Mouse (Mus musculus): ENCODE measurements around the gene Zfp764. TPM values are rescaled to one million over a fixed set of nuclear protein-coding genes. Genes with fewer than 3 reads are reported as not detected.

The Zfp764 gene
- polyA plus RNA-seq (2015; fragmentation: Nextera tagmentation; extraction: Ambion mirVana) = 5.0 and 5.3 TPM in 2 replicates

DNA sequence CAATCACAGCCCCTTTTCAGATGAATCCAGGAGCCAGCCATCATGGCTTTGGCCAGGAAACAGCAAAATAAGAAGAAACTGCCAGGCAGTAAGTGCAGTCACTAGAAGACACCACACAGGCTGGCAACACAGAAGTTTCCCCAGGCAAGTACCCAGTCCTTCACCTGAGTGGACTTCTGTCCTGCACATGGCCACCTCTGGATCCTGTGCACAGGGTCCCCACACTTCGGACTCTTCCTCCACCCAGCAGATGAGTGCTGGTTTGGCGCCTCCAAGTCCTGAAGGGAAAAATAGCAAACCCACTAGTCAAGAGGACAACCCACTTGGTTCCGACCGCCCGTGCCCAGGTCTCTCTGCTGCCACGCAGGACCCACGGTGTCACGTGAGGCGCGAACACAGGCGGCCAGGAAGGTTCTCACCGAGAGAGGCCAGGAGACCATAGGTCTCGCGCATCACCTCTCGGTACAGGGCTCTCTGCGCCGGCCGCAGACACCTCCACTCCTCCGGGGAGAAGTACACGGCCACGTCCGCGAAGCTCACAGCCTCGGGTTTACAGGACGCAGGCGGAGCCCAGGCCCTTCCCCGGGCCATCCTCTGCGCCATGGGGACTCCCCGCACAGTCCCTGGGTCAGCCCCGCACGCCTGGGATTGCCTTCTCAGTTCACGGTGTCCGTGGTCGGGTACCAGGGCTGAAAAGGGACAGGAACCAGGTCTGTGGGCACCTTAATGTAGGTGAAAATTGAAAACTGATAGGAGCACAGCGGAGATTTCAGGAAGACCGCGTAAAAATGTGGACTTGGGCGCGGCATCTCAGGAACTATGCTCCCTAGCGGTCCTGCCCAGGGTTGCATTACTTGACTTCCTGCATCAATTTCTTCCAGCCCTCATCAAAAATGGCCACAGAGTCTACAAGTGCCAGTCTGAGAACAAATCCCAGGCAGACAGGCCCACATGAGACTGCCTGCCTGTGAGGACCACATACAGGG lies at the start of gene Zfp764:
TSS of gene Zfp764 (minus strand) at position 821 of the 986 bp plus-strand sequence.

DNA sequence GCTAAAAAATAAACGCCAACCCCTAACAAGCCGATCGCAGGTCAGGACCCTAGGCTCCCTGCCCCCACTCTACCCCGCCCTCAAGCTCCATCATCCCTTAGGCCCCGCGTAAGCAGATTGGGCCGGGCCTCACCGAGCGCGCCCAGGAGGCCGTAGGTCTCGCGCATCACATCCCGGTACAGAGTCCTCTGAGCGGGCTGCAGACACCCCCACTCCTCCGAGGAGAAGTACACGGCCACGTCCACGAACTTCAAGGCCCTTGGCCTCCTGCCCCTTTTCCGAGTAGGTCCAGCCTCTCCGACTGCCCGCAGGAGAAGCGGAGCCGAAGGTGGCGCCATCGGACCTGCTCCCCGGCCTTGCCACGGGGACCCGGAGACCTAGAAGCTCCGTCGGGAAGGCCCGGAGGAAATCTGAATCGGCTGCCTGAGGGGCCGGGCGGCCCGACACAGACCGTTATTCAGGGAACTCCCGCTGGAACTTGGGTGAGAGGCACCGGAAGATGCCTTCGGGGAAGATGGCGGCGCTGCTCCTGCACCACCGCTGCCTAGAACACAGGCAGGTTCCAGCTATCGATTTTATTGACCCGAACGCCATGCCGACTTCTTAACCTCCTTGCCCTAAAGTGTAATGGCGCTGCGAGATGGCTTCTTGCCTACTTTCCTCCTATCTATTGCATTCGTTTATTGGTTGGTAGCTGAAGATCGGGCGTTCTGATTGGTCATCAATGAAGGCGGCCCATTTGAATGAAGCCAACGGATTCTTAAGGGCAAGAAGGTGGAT lies 42.1 kb upstream of the Zfp764 start, which contains the start of gene Zfp689:
TSS of gene Zfp689 (minus strand) at position 638 of the 780 bp plus-strand sequence.

DNA sequence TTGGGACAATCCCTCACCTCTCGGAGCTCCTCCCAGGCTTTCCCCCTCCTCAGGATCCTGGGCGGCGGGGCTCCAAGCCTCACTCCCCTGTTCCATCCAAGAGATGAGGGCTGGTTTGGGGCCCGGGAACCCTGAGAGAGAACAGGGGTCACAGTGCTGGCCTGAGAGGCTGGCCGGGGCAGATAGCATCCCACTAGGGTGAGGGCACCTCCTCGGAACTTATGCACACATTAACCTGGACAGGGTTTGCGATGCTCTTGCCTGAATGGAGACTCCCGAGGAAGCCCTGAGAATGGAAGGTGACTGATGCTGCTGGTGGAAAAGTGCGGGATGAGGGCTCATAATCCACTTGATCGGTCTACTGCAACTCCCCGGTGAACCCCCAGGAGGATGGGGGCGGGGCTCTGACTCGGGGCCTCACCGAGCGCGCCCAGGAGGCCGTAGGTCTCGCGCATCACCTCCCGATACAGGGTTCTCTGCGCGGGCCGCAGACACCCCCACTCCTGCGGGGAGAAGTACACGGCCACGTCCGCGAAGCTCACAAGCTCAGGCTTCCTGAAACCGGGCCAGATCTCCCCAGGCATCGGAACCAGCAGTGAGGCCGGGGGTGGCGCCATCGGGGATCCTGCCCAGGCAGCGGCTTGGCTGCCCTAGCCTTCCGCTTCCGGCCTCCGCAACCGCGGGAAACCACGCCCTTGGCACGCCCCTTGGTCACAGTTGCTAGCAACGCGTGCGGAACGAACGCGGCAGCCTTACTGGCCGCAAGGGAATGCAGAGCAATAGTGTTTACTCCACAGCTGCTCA lies 15.0 kb upstream of the Zfp764 start, which contains the start of gene Zfp688:
TSS of gene Zfp688 (minus strand) at position 681 of the 804 bp plus-strand sequence.

DNA sequence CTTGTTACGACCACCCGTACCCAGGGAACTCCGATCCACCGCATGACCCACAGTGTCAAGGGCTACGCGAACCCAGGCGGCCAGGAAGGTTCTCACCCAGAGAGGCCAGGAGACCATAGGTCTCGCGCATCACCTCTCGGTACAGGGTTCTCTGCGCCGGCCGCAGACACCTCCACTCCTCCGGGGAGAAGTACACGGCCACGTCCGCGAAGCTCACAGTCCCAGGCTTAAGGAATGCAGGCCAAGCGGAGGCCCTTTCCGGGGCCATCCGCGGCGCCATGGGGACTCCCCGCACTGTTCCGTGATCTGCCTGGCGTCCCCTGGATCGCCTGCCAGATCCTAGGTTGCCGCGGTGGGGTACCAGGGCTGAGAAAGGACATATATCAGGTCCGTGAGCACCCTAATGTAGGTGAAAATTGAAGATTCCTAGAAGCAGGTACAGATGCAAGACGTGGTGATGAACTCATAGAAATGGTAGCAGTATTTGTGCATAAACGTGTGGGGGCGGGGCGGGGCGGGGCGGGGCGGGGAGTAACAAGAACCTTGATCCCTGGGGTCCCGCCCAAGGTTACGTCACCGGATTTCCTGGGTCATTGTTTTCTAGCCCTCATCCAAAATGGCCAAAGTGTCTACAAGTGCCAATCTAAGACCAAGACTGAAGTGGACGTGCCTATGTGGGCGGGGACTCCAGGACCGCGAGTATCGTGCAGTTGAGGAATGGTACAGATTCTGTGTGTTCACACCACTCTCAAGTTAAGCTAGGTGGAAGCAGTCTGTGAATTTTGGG lies 13.3 kb downstream of the Zfp764 start, which contains the start of gene E430018J23Rik:
TSS of gene E430018J23Rik (minus strand) at position 473 of the 787 bp plus-strand sequence.

DNA sequence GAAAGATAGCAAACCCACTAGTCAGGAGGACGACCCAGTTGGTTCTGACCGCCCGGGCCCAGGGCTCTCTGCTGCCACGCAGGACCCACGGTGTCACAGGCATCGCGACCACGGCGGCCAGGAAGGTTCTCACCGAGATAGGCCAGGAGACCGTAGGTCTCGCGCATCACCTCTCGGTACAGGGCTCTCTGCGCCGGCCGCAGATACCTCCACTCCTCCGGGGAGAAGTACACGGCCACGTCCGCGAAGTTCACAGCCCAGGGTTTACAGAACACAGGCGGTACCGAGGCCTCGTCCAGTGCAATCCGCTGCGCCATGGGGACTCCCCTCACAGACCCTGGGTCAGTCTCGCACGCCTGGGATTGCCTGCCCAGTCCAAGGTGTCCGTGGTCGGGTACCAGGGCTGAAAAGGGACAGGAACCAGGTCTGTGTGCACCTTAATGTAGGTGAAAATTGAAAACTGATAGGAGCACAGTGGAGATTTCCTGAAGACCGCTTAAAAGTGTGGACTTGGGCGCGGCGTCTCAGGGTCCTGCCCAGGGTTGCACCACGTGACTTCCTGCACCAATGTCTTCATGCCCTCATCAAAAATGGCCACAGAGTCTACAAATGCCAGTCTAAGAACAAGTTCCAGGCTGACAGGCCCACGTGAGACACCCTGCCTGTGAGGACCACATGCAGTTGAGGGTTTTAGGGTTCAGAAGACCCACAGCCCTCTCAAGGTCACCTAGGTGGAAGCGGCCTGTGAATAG lies 19.8 kb downstream of the Zfp764 start, which contains the start of gene 9130019O22Rik:
TSS of gene 9130019O22Rik (minus strand) at position 526 of the 752 bp plus-strand sequence.

DNA sequence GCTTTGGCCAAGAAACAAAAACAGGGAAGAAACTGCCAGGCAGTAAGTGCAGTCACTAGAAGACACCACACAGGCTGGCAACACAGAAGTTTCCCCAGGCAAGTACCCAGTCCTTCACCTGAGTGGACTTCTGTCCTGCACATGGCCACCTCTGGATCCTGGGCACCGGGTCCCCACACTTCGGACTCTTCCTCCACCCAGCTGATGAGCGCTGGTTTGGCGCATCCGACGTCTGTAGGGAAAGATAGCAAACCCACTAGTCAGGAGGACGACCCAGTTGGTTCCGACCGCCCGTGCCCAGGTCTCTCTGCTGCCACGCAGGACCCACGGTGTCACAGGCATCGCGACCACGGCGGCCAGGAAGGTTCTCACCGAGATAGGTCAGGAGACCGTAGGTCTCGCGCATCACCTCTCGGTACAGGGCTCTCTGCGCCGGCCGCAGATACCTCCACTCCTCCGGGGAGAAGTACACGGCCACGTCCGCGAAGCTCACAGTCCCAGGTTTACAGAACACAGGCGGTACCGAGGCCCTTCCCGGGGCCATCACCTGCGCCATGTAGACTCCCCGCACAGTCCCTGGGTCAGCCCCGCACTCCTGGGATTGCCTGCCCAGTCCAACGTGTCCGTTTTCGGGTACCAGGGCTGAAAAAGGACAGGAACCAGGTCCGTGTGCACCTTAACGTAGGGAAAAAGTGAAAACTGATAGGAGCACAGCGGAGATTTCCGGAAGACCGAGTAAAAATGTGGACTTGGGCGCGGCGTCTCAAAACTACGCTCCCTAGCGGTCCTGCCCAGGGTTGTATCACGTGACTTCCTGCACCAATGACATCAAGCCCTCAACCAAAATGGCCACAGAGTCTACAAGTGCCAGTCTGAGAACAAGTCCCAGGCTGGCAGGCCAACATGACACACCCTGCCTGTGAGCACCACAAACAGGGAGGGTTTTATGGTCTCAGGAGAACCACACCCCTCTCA lies 31.1 kb downstream of the Zfp764 start, which contains the start of gene Zfp747:
TSS of gene Zfp747 (minus strand) at position 780 of the 975 bp plus-strand sequence.

Other genes starting within 250 kb of the Zfp764 start
- gene Cd2bp2, start 210.8 kb downstream of the Zfp764 start, polyA plus RNA-seq (2015; fragmentation: Nextera tagmentation; extraction: Ambion mirVana) = 27.0 and 31.8 TPM in 2 replicates
- gene Tbc1d10b, start 198.4 kb downstream of the Zfp764 start, polyA plus RNA-seq (2015; fragmentation: Nextera tagmentation; extraction: Ambion mirVana) = 12.6 and 12.7 TPM in 2 replicates
- gene Mylpf, start 197.9 kb downstream of the Zfp764 start, polyA plus RNA-seq (2015; fragmentation: Nextera tagmentation; extraction: Ambion mirVana) = 2.5 and 3.2 TPM in 2 replicates
- 12.0 and 13.4 TPM in 2 replicates for gene Zfp553, start 173.8 kb downstream of the Zfp764 start, polyA plus RNA-seq (2015; fragmentation: Nextera tagmentation; extraction: Ambion mirVana)
- 8.5 and 10.1 TPM in 2 replicates for gene Sept1, start 173.7 kb downstream of the Zfp764 start, polyA plus RNA-seq (2015; fragmentation: Nextera tagmentation; extraction: Ambion mirVana)
- gene Zfp771, start 162.5 kb downstream of the Zfp764 start, polyA plus RNA-seq (2015; fragmentation: Nextera tagmentation; extraction: Ambion mirVana) = 49.9 and 51.6 TPM in 2 replicates
- 53.2 and 54.2 TPM in 2 replicates for gene Dctpp1, start 146.1 kb downstream of the Zfp764 start, polyA plus RNA-seq (2015; fragmentation: Nextera tagmentation; extraction: Ambion mirVana)
- gene Sephs2, start 132.8 kb downstream of the Zfp764 start, polyA plus RNA-seq (2015; fragmentation: Nextera tagmentation; extraction: Ambion mirVana) = 41.8 and 42.9 TPM in 2 replicates
- 0.49 and 1.5 TPM in 2 replicates for gene Itgal, start 110.6 kb downstream of the Zfp764 start, polyA plus RNA-seq (2015; fragmentation: Nextera tagmentation; extraction: Ambion mirVana)
- 8.6 and 9.7 TPM in 2 replicates for gene Zfp768, start 61.2 kb downstream of the Zfp764 start, polyA plus RNA-seq (2015; fragmentation: Nextera tagmentation; extraction: Ambion mirVana)
- gene Zfp747, start 30.8 kb downstream of the Zfp764 start, polyA plus RNA-seq (2015; fragmentation: Nextera tagmentation; extraction: Ambion mirVana) = 5.0 and 5.6 TPM in 2 replicates
- gene 9130019O22Rik, start 19.7 kb downstream of the Zfp764 start, polyA plus RNA-seq (2015; fragmentation: Nextera tagmentation; extraction: Ambion mirVana) = 3.3 and 3.5 TPM in 2 replicates
- 3.7 and 4.1 TPM in 2 replicates for gene E430018J23Rik, start 13.2 kb downstream of the Zfp764 start, polyA plus RNA-seq (2015; fragmentation: Nextera tagmentation; extraction: Ambion mirVana)
- gene Zfp688, start 15.2 kb upstream of the Zfp764 start, polyA plus RNA-seq (2015; fragmentation: Nextera tagmentation; extraction: Ambion mirVana) = 15.9 and 16.3 TPM in 2 replicates
- 2.7 and 2.8 TPM in 2 replicates for gene Zfp689, start 42.3 kb upstream of the Zfp764 start, polyA plus RNA-seq (2015; fragmentation: Nextera tagmentation; extraction: Ambion mirVana)
- 40.2 and 41.9 TPM in 2 replicates for gene Prr14, start 52.8 kb upstream of the Zfp764 start, polyA plus RNA-seq (2015; fragmentation: Nextera tagmentation; extraction: Ambion mirVana)
- 6.4 and 8.7 TPM in 2 replicates for gene Fbrs, start 72.4 kb upstream of the Zfp764 start, polyA plus RNA-seq (2015; fragmentation: Nextera tagmentation; extraction: Ambion mirVana)
- gene Srcap, start 105.2 kb upstream of the Zfp764 start, polyA plus RNA-seq (2015; fragmentation: Nextera tagmentation; extraction: Ambion mirVana) = 20.0 and 20.5 TPM in 2 replicates
- gene Gm42715, start 112.8 kb upstream of the Zfp764 start, polyA plus RNA-seq (2015; fragmentation: Nextera tagmentation; extraction: Ambion mirVana) = 6.0 and 6.3 TPM in 2 replicates
- gene Tmem265, start 154.6 kb upstream of the Zfp764 start, polyA plus RNA-seq (2015; fragmentation: Nextera tagmentation; extraction: Ambion mirVana) = 6.1 and 7.4 TPM in 2 replicates
- gene Phkg2, start 166.5 kb upstream of the Zfp764 start, polyA plus RNA-seq (2015; fragmentation: Nextera tagmentation; extraction: Ambion mirVana) = 23.7 and 25.8 TPM in 2 replicates
- gene Ccdc189, start 181.8 kb upstream of the Zfp764 start, polyA plus RNA-seq (2015; fragmentation: Nextera tagmentation; extraction: Ambion mirVana) = 2.7 and 4.4 TPM in 2 replicates
- 18.1 and 21.6 TPM in 2 replicates for gene Rnf40, start 181.9 kb upstream of the Zfp764 start, polyA plus RNA-seq (2015; fragmentation: Nextera tagmentation; extraction: Ambion mirVana)
- 2.9 and 3.5 TPM in 2 replicates for gene Zfp629, start 209.0 kb upstream of the Zfp764 start, polyA plus RNA-seq (2015; fragmentation: Nextera tagmentation; extraction: Ambion mirVana)

Measured in urinary bladder, postnatal 0 days (tissue).